Mouse (Mus musculus): ENCODE data around the gene Abhd12b.
"Not testable (repeated sequence)": the region's sequence is repeated elsewhere in the genome, so short reads cannot be mapped to it uniquely, and the experiment has no call there.

Gene Abhd12b

GRCm38 (mm10) chr12:70137626-70138025, 16.3 kb upstream of the Abhd12b start:
- no peak for DNase-seq (ENCODE audit: low read depth, low spot score)

- no peak for DNase-seq (ENCODE audit: low read depth, low spot score)
Observed at GRCm38 (mm10) chr12:70139871-70140270, 14.1 kb upstream of the Abhd12b start.

DNA sequence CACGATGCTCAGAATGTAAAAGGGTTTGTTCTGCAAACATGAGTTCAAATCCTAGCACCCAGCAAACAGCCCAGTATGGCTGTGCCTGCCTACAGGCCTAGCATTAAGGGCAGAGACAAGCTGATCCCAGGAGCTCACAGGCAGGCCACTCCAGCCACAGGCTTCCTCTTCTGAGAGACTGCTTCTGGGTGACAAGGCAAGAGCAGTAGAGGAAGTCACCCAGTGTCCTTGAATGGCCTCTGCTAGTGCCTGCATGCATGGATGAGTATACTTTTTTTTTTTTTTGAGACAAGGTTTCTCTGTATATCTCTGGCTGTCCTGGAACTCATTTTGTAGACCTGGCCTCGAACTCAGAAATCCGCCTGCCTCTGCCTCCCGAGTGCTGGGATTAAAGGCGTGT, 13.4 kb upstream of the Abhd12b start:
- DNase-seq (ENCODE audit: low read depth, low spot score), result no peak

DNA sequence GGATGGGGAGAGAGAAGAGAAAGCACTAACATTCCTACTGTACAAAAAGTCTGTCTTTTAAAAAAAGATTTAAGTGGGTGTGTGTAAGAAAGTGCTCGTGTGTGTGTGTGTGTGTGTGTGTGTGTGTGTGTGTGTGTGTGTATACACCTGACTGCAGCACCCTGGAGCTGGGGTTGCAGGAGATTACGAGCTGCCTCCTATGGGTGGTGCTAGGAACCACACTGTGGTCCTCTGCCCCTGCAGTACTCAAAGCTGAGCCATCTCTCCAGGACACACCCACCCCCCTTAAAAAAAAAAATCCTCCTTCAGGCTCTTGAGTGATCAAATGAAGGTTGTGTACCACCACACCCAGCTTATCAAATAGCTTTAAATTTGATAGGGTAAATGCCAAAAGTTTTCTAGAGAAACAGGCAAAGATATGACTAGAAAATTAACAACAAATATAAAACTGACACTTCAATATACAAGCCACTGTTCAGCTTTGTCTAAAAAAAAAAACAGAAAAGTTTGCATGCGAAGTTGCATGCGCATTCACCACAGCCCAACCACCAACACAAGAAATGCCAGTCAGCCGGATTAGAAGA, 12.9 kb upstream of the Abhd12b start:
- peak; percentile 61 for DNase-seq (ENCODE audit: low read depth, low spot score)

DNA sequence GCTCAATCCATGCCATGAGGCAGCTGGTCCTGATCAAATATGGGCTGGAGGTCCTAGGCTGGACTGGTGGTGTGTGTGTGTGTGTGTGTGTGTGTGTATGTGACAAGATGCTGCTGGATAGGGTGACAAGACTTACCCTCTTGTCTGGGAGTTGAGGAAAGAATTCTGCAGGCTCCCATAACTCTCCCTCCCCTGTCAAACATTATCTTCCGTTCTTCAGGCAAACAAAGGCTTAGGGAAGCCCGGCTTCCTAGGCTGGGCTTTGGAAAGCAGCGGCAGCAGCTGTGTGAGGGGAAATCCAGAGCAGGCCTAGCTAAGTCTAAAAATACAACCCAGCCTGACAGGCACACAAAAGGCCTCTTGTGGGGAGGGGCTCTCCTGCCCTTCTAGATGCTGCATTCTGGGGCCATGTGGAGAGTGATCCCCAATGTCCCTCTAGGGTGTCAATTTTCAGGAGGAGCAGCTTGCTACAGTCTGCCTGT, 9.8 kb upstream of the Abhd12b start:
- DNase-seq (ENCODE audit: low read depth, low spot score), result not testable (repeated sequence)

- DNase-seq (ENCODE audit: low read depth, low spot score), result peak; percentile 65
Observed at GRCm38 (mm10) chr12:70144637-70145448, 9.1 kb upstream of the Abhd12b start.

- no peak for DNase-seq (ENCODE audit: low read depth, low spot score)
Observed at GRCm38 (mm10) chr12:70145586-70145985, 8.4 kb upstream of the Abhd12b start.

GRCm38 (mm10) chr12:70147986-70148630, 5.8 kb upstream of the Abhd12b start:
- peak; percentile 82 for DNase-seq (ENCODE audit: low read depth, low spot score)

DNA sequence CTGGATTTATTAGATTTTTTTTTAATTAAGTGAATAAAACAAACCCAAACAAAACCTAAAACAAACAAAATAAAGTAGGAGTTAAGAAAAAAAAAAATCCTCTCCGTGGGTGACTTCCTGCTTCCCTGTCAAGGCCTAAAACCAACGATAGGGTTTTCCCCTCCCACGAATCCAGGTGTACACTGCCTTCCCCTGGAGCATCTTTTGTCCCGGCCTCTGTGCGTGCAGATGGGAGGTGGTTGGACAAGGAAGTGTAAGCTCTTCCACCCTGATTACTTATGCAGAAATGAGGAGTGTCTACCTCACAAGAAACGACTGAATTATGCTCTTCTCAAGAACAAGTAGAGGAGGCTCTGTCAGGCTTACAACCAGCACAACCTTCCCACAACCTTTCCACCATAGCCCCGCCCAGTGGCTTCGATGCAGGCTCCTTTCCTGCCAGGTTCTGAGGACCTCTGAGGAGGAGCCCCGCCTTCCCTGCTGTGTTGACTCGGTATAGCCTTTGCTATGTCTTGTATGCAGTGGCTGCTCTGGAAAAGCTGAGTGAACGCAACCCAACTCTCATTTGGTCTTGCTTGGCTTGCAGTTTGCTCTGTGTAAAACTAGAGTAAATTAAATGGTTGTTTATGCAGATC, 5.2 kb upstream of the Abhd12b start:
- peak; percentile 72 for DNase-seq (ENCODE audit: low read depth, low spot score)

DNA sequence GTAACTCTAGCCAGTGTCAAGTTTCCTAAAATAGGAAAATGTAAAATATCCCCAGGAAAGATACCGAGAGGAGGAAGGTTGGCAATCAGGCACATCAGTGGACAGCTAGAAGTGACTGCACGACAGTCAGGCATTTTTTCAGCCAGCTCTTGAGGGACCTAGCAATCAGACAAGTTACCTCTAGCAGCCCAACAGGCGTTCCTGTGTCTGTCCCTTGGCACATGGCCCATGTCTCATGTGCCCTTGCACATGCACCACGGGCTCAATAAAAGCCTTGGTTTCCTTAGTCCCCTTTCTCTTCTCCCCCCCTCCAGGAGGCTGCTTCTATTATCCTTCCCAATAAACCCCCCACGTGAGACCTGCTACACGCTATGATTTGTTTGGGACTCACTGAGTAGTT, 2.3 kb downstream of the Abhd12b start:
- no peak for DNase-seq (ENCODE audit: low read depth, low spot score)

DNA sequence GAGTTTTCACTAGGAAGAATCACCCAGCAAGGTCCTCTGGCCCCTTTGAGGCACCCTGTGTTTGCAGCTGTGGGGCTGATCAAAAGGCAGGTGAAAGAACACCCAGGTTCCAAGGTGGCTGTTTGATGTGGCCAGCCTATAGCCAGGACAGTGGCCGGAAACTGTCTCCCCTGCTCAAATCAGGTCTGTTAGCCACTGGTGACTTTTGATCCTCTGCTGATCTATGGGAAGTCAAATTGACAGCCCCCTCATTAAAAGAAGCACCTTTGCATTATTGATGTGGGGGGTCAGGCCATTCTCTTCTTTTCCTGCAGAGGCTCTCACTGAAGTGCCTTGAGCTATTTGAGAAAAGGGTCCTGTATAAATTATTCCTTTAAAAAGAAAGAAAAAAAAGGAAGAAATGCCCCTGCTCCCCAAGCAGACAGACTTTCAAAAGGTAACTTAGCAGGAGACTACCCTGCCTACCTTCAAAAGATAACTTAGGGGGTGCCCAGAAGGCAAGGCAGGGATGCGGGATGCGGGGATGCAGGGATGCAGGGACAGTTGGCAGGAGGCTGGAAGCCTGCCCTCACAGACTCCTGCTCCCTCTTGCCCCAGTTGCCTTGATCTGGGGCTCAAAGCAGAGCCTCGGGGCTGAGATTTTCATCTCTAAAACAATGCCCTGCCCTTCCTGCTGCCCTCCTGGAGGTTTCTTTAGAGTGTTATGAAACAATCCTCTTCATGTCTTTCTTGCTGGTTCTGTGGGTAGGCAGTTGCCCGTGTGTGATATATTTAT, 3.5 kb downstream of the Abhd12b start:
- no peak for DNase-seq (ENCODE audit: low read depth, low spot score)

GRCm38 (mm10) chr12:70161057-70161456, 7.1 kb downstream of the Abhd12b start:
- no peak for DNase-seq (ENCODE audit: low read depth, low spot score)

- DNase-seq (ENCODE audit: low read depth, low spot score), result no peak
Observed at GRCm38 (mm10) chr12:70164741-70165140, 10.8 kb downstream of the Abhd12b start.

DNA sequence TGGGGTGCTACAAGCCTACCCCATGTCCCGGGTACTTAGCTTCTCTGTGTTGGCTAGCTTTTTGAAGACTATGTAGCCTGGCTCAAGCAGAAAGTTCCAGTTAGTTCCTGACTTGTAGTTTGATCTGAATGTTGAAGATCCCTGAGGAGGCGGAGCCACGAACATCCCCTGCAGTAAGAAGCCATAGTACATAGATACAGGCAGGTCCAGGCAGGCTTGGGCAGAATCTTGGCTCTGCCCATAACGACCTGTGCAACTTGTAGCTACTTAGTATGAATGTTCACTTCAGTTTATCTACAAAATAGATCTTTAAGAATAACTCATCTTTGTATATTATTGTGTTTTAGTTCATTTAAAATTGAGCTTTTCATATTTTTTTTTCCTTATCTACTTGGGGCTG, 14.0 kb downstream of the Abhd12b start:
- DNase-seq (ENCODE audit: low read depth, low spot score), result no peak

GRCm38 (mm10) chr12:70169969-70170368, 16.0 kb downstream of the Abhd12b start:
- DNase-seq (ENCODE audit: low read depth, low spot score), result no peak

DNA sequence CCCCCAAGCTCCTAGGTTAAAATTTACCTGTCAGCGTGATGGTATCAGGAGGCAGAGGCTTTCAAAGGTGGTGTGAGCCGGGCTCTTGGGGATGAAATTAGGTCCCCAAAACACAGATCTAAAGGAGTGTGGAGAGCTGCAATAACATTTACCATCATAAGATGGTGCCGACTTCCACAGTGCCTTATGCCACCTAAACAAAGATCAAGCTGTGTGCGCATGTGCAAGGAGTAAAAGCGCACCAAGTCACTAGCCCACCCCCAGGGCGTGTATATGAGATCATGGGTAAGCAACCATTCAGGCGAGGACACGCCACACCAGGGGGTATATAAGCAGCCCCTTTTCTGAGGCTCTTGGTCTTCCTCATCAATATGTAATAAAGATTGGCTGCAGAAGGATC, 29.6 kb downstream of the Abhd12b start:
- DNase-seq (ENCODE audit: low read depth, low spot score), result not testable (repeated sequence)

GRCm38 (mm10) chr12:70184173-70184783, 30.3 kb downstream of the Abhd12b start:
- no peak for DNase-seq (ENCODE audit: low read depth, low spot score)

GRCm38 (mm10) chr12:70192267-70192727, 38.4 kb downstream of the Abhd12b start:
- DNase-seq (ENCODE audit: low read depth, low spot score), result no peak

- no peak for DNase-seq (ENCODE audit: low read depth, low spot score)
Observed at GRCm38 (mm10) chr12:70195426-70195825, 41.5 kb downstream of the Abhd12b start.

DNA sequence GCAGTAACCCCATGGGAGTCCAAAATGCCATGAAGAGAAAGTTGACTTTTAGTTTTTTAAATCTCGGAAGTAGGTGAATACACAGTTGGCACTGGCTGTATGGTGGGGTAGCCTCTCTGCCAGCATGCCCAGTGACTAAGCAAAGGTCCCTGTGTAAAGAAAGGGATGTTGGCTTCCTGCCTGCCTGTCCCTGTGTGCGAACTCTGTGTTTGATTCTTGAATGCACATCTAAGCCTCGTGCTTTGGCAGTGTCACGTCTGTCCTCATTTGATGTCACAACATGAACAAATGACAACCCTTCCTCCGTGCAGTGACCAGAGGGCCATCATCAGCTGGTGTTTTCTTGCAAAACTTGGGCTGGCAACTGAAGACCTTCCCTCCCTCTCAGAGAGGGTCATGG, 42.4 kb downstream of the Abhd12b start:
- no peak for DNase-seq (ENCODE audit: low read depth, low spot score)
